Mouse (Mus musculus): ENCODE measurements around the gene Pqlc2.
A peak's percentile ranks its signal among the peaks of the same experiment; 100 is the strongest.

DNA sequence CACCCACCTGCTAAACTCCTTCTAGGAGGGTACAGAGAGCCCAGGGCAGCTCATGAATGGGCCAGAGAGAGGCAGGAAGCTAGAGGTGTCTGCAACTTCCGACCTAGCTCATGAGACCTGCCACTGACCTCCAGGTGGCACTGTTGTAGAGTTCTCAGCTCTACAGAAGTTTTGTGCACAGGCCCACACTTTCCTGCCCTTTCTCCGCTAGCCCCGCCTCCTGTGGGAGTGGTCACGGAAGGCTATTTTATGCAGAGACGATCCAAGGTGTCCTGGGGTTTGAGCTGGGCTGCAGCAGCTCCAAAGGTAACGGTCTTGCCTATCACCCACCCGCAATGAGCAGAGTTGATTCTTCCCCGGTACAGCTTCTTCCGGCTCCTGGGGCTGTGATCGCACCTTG is 20.1 kb upstream of the Pqlc2 start:
- no peak for TF ChIP-seq EP300 (IDR thresholded peaks at IDR 0.05; ENCODE audit: low read depth)
- peak; percentile 73 for TF ChIP-seq CTCF (IDR thresholded peaks at IDR 0.05; ENCODE audit: low read depth)
